Mouse (Mus musculus) C2C12 (cell line): ENCODE results near the gene Zglp1.

Source experiments
- CEBPB ChIP-seq: IDR thresholded peaks from one replicate; pipeline ENCODE4 v1.6.1; 2011; ENCODE audit warnings: low read depth, mild to moderate bottlenecking, control low read depth, moderate library complexity
- CTCF ChIP-seq: IDR thresholded peaks from one replicate; pipeline ENCODE4 v1.5.1; 2011; ENCODE audit not compliant: control insufficient read depth, insufficient read depth, insufficient read length
- USF1 ChIP-seq: IDR thresholded peaks from one replicate; pipeline ENCODE4 v1.6.1; 2011; ENCODE audit warnings: low read depth, mild to moderate bottlenecking, control low read depth, moderate library complexity

DNA sequence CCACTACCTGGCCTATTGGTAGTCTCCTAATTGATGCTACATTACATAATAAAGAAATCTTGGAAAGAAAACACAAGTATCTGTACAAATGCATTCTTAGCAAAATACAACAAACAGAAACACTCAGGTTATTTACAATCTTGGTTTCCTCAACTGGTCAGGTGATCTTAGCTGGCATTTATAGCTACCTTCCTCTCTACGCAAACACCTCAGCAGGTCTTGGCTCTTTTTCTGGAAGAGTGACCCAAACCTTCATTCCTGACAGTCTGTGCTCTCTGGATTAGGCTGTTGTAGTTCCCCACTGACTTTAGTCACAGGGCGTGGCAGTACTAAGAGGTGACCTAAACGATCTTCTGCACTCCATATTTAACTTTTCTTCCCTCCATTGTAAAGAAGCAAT, 21.7 kb downstream of the Zglp1 start:
- TF ChIP-seq CTCF (no peak), CEBPB (no peak), USF1 (no peak)
